Mouse (Mus musculus): ENCODE measurements around the gene Cnih3.

The Cnih3 gene

DNA sequence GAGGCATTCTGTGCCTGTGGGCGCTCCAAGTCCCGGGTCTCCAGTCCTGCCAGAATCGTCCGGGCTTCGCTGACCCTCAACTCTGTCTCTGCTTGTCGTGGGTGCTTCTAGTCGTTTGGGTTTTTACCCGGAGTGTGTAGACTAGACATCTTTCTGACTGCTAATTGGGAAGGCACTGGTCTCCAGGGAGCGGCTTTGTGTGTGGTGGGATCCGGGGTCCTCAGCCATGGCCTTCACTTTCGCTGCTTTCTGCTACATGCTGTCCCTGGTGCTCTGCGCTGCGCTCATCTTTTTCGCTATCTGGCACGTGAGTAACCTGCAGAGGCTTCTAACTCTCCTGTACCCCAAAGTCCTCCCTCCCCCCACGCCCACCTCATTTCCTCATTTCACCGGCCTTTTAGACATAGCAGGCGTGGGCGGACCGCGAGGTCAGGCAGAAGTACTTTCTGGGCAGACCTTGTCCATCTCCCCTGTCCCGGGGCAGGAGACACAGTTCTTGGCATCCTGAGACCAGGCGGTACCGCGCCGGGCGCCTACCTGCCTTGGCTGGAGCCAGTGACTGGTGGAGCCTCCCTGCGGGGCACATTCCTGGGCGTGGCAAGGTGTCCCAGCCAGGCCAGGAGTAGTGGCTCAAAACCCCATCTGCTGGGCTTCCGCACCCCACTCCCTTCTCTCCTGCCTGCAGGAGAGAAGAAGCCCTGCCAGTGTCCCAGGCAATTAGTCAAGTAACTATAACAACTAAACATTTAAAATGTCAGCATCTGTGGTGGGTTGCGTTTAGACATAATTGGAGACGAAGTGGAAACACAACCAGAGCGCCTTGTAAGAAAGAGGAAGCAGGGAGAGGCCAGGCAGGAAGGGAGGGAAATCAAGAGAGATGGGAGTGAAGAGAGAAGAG is 1.0 kb downstream of the Cnih3 start:
- DNase-seq, result no peak

DNA sequence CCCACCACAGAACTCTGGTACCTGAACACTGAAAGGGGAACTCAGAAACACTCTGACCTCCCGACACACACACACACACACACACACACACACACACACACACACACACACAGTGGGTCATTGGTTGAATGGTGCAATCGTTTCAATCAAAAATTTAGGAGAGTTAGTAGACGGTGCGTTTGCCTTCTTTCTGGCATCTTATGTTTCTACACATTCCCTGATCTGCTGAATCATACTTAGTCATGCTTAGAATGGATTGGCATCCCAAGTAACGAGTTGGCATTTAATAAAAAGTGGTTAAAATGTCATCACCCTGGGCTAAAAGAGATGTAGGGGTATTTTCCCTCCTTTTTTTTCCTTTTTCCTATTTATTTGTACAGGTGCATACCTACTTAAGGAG is 3.3 kb downstream of the Cnih3 start:
- no peak for DNase-seq

DNA sequence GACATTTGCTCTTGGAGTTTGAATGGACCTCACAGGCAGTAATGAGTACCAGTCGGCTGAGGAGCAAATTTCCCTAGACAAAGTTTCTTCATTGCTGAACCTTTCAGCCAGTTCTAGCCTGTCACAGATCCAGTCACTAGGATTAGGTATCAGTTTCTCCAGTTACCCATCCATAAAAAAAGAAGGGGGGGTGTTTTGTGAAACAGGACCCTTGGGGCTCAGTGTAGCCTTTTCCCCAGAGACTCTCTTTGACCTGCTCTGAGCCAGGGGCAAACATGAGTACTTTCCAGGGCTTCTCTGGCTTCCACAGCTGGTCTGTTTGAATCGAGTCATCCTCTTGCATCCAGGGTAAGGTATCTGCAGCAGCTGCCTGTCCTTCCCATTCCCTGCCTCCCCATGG is 5.4 kb downstream of the Cnih3 start:
- DNase-seq, result no peak

DNA sequence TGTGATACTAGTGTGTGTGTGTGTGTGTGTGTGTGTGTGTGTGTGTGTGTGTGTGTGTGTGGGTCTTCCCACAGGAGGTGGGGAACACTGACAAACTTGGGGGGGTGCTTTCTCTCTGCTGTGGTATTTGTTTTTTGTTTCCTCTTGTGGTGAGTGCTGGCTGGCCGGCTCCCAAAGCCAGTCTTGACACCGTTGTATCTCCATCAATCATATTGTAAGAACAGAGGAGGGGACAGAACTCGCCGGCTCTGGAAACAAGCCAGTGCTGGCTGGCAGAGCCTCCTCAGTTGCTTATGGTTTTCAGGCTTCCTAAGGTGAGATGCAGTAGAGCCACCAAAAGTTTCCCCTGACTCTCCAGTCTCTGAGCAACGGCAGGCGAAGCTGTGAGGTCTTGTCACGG is 6.1 kb downstream of the Cnih3 start:
- DNase-seq, result no peak

DNA sequence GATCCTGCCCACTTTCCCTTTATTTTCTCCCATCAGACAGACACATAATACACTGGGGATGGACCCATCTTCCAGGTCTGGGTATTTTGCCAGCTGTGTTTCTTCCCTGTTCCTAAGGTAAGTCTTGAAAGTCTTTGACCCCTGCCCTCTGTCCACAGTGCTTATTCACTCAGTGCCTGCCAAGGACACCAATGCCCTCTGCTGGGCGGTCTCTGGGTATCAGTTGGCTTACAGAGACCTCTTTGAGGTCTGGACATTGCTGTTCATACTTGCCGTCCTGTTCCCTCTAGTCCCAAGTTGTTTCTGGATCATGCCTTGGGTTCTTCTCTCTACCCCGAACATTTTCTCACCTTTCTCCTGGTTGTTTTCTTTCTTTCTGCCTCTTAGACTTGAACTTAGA is 8.3 kb downstream of the Cnih3 start:
- no peak for DNase-seq

DNA sequence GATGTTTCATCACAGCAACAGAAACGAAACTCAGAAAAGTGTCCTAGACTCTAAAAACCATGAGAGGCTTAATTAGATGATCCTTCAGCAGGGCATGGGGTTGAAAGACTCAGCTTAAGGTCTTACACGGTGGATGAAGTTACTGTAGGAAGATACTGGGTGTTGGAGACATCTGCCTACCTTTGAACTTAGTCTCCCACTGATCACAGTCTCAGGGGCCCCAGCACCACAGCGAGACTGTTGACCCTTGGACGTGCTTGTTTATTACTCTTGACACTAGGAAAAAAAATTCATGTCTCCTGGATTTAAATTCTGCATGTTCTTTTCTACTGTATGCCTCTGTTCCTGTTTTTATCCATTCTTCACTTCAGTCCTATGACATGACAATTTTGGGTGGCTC is 11.6 kb downstream of the Cnih3 start:
- DNase-seq, result no peak

DNA sequence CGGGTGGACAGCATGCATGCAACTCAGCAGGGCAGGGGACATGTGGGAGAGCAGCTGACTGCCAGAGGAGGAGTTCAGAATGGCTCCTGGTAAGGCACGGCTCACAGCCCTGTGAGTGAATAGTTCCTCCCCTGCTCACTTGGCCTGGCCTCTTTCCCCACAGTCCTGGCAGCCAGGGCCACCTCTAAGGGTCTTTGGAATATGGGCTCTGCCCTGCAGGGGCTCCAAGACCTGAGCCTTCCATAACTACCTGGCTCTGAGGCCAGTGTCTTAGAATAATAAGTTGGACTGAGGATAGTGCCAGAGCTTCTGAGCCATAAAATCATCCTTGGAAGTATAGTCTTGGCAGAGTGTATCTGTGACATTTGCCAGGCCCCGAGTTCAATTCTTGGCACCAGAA is 12.9 kb downstream of the Cnih3 start:
- no peak for DNase-seq

DNA sequence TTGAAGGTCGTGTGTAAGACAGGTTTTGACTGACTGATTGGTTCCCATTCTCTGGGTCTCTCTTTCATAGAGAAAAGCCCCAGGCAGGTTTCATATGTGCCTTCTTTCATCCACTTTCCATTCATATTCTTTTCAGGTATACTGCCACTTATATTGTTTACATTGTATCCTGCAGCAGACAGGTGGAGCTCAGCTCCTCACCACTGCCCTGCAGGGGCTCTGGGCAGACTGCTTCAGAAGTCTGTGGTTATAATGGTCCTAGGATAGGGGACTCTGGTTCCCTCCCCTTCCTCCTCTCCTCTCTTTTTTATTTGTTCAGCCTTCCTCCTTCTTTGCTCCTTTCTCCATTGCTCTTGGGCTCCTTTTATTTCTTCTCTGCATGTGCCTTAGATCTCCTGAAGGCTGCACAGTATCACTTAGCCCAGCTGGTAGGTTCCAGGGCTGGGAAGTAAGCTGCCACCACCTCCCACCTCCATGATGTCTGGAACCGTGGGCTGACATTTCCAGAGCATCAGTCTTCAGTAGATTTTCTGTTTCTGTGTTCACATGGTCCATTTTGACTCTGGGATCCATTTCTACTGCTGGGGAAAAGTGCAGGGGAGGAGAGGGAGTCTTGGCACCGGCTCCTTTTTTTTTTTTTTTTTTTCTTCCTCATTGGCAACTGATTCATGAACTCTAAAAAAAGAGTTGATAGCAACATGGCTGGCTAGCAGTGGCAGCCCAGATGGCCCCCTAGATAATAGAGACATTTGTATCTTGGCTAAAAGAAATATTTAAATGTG is 16.6 kb downstream of the Cnih3 start:
- no peak for DNase-seq

DNA sequence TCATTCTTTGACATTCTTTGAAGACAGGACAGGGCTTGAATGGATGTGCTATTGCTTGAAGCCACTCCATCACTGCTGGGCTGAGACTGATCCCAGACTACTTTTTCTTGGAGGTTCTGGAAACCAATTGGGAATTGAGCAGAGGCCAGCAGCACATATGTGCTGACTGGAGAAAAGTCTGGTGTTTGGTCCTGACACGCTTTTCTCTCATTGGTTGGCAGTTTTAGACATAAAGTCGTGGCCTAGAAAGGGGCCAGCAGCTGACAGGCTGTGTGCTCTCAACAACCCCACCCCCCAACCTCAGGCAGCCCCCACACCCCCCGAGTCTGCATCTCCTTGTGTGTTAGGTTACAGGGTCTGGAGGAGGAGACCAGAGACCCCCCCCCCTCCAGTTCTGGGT is 17.9 kb downstream of the Cnih3 start:
- DNase-seq, result no peak

DNA sequence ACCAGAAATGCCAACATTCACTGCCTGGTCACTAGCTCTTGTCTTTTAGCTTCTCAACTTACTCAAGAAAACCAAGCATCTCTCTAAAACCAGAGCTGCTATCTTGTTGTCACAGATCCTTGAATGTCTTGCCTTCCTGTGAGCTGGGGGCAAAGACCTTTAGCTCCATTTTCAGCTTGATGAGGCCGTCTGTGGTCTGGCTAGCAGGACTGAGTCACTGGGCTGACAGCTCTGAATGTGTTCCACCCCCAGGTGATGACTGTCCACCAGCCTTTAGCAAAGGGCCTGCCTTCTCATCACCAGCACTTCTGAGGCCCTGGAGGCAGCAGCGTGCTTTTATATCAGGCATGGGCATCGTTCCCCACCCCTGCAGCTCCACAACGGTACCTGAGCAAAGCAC is 18.8 kb downstream of the Cnih3 start:
- DNase-seq, result no peak

DNA sequence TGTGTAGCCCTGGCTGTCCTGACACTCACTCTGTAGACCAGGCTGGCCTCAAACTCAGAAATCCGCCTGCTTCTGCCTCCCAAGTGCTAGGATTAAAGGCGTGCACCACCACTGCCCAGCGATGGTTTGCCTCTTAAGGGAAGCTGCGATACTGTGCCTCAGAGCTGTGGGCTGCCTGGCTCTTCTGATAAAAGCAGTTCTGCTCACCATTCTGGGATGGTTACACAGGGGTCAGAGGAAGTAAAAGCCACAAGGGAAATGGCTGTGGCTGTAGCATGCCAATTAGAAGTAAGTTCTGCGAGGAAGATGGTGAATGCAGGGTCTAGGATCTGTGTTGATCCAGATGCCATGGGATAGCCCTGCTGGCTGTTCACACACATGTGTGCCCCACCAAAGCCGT is 19.9 kb downstream of the Cnih3 start:
- no peak for DNase-seq

DNA sequence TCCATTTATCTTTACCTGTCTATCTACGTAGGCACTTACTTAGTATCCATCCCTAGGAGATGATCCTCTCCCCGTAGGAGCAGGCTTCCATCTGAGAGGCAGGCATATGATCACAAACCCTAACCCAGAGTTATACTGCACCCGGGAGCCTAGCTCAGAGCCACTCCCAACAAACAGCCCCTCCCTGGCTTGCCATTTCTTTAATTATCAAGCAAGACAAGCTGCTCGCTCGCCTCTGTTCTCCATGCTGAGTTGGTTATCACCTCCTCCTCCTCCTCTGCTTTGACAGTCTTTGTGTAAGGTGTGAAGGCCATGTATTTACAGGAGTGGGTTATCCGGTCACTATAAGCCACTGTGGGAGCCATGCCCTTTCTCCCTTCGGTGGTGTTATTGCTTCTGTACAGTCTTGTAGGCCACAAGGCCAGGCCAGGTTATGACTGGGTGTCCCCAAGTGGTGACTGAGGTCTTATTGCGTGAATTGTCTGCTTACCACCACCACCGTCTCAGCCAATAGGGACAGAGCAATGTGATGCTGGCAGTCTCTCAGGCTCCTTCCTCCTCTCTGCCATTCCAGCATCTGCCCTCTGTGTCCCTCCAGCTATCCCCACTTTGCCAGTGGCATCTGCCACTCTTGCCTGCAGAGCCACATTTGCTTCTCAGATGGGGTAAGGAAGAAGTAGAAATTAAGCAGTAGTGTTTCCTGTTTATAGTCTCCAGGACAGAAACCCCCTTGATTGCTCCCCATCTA is 22.4 kb downstream of the Cnih3 start:
- DNase-seq, result no peak

DNA sequence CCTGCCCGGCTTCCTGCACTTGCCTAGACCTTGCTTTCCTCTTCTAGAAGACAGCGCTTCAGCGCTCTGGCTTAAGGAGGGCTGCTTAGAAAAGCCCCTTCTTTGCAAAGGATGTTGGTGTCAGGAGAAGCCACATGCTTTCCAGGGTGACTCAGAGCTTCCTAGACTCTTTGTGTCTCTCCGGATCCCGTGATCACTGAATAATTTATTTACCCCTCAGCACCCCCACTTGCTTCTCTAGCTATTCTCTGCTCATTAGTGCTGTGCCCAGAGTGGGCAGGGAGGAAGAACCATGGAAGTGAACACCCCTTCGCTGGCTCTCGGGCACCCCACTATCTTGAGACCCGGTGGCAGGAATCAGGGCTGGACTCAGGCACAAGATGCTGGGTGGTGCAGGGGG is 24.0 kb downstream of the Cnih3 start:
- DNase-seq, result no peak

DNA sequence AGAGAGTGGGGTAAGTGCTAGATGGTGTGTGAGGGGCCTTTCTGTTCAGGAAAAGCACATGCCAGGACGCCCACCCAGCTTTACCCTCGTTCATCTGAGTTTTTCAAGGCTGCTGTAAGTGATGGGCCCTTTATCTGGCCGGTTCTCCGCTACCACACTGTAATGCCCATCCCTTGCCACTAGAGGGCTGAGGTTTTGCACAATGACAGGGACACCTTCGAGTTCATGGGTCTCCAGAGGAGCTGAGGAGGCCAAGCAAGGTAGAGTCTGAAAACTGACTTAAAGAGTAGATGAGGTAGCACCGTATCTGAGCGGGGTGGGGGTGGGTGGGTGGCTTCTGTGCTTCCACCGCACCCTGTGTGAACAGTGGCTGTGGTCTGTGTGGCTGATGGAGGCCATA is 27.2 kb downstream of the Cnih3 start:
- peak in 1 of 2 experiments; percentile 22 for DNase-seq

DNA sequence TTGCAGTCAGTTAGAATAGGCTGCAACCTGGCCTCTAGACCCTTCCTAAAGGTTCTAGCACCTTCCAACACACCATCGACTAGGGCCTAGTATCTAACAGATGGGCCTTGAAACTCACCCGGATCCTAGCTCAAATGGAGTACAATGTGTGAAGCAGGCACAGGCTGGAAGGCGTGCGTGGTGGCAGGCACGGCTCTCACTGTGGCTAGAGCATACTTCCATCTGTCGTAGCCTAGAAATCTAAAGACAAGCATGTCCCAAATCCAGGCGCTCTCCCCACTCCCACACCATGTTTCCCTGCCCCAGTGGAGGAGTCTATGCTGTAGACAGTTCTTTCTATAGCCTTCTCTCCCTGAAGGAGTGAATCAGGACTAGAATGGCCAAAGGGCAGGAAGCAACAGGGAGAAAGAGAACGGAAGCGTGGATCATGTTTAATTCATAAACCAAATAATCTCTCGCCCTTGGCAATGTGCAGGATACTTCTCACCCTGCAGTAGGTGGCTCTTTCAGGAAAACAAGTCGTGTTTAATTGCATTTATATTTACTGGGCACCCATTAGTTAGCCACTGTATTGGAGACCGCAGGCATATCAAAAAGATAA is 29.1 kb downstream of the Cnih3 start:
- no peak for DNase-seq

DNA sequence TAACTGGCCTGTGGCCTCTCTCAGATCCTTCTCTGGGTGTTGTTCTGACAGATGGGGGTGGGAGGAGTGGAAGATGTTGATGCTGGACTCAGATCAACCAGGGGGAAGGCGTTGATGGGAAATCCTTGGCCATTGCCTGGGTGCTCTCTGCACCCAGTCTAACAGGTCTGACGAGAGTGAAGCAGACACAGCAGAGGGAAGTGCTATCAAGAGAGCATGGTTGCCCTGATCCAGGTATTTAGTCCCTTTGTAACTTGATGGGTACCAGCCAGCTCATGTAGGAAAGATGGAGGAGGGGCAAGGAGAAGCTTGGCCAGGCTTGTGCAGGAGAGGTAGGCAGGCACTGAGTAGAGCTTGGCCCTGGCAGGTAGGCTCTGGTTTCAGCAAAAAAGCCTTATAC is 36.8 kb downstream of the Cnih3 start:
- DNase-seq, result no peak

DNA sequence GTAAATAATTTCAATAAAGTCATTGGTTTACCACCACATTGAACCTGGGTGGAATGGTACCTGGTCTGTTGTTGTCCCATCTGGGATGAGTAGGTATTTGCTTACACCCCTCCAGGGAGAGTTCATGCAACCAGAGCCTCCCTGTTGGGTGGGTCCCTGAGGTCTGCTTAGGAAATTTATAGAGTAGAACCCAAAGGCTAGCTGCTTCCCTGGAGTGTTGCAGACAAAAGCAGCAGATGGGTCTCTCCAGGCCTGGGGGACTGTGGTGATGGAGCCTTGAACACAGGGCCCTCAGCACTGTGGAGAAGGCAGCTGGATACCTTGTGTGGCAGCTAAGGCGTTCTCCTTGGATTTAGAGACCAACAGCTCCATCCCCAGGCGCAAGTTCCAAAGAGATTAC is 40.1 kb downstream of the Cnih3 start:
- DNase-seq, result no peak

DNA sequence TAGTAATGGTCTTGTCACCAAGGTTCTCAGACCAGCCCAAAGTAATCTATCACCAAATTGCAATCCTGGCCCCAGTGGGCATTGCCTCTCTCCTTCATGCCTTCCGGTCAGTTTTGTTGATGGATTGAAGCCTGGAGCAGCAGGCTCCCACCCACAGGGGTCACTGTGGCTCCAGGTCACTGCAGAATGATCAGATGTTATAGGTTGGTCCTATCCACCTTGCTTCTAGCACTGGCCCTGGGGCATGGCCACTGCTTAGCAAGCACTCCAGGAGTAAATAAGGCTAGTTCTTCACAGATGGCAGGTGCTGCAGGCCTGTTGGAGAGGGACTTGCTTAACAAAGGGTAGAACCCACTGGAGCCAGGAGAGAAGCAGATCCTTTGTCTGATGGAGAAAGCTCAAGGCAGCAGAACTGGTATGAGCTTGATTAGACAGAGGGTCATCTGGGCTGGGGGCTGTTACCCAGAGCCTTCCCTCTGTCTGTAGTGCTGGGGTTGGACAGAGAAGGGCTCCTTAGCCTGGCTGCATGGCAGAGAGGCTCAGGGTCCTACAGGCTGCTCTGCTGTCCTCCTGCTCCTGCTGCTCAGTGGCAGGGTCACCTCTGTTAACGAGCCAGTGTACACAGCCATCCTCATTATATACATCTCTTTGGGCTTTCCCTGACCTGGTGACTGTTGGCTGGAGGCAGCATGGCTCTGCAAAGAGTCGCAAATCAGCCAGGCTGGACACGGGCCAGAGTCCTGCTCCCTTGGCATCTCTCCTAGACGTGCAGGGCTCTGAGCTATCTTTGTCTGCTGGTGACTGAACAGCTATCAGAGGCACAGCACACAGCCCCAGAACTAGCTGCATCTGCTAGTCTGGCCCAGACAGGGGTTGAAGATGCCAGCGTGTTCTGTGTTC is 41.1 kb downstream of the Cnih3 start:
- DNase-seq, result no peak

DNA sequence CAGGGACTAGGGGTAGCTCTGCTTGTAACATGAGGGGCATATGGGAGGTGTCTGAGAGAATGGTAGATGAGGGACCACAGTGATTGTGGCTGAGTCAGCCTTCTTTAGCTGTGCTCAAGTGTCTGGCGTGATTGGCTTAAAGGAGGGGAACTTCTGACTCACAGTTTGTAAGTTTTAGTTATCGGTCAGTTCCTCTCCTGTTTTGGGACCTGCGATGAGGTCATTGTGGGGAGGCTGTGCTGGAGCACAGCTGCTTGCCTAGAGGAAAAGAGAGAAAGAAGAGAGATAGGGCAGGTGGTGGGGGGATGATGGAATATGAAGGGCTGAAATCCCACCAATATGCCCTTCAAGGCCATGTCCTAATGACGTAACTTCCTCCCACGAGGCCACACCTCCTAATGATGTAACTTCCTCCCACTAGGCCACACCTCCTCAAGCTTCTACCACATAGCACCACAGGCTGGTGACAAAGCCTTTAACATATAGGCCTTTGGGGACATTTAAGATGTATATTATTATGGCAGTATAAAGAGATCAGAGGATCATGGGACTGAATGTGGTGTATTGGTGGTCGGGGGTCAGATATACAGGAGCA is 42.9 kb downstream of the Cnih3 start:
- no peak for DNase-seq

DNA sequence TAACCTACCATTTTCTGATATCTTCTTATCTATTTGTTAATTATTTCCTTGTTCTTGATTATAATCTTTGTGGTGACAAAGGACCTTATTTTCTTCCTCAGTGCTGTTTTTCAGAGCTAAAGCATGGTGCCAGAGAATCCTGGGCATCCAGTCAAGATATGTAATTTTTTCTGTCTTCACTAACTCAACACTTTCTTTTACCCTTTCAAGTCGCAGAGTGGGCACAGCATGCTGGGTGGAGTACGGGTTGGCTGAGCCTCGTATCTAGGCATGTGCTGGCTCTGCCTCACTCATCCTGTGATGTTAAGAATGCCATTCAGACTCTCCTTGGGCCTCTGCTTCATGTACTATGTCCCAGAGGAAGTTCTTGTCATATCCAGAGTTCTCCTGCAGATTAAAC is 46.8 kb downstream of the Cnih3 start:
- no peak for DNase-seq

DNA sequence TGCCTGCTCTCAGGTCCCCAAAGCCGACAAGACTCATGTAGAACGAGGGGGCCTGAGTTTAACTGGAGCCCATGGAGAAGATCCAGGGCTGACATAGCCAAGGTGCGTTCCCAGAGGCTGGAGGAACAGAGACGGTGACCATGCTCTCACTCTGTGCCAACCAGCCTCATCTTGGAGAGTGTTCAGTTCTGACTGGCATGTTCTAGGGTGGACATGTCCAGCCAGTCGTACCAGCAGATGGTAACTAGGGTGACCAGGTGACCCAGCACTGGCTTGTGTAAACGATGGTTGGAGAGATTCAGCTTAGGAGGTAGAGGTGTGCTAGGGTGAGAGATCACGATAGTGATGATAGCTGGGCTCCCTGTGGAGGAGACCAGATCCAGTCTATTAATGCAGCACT is 50.6 kb downstream of the Cnih3 start:
- no peak for DNase-seq

DNA sequence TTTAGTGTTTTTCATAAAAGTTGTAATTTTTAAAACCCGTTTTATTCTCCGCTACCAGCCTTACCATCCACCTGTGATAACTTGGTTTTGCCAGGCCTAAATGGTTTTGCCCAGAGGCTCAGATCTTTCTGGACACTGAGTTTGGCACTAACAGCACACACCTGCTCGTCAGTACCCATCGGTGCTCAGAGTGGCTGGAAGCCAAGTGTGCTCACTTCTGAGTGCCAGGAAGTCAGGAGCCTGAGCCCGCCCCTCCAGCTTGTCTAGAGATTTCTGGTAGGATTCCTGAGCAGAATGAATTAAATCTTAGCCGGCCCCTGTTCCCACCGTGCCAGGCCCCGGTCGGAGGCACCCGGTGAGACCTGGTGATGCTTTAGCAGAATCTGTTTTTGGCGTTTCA is 54.9 kb downstream of the Cnih3 start:
- DNase-seq, result no peak
